Mouse (Mus musculus): Measurements from ENCODE around the gene H2-M1. TPM values are rescaled to one million over a fixed set of nuclear protein-coding genes. Genes with fewer than 3 reads are reported as not detected.

H2-M1 gene
- total RNA-seq (2014; rRNA removed), result not detected in 2 replicates
- polyA plus RNA-seq (2015; fragmentation: Nextera tagmentation; extraction: Ambion mirVana), result not detected in 2 replicates

- Histone ChIP-seq H3K27ac (no peak within 1 kb of the TSS), H3K4me2 (ENCODE audit: low read depth, low read length) (no peak within 1 kb of the TSS), H3K9ac (replicated peaks; ENCODE audit: low read length) (no peak within 1 kb of the TSS), H3K4me1 (ENCODE audit: insufficient read depth, low read length) (no peaks in the 10 kb centered on the region), H3K4me3 (ENCODE audit: low read length) (no peak within 1 kb of the TSS), H3K27me3 (ENCODE audit: insufficient read depth, low read length) (no peaks in the 10 kb centered on the region), H3K36me3 (ENCODE audit: insufficient read depth, low read length) (no peaks in the 10 kb centered on the region), H3K9me3 (ENCODE audit: low read length) (no peaks in the 10 kb centered on the region)
- 66% methylated on average over 3 of the region's 3 CpGs for WGBS
- ATAC-seq, result no peak
- no peak for DNase-seq (ENCODE audit: low spot score)
- no peak for TF ChIP-seq CTCF (IDR thresholded peaks at IDR 0.05; ENCODE audit: low read depth)
Measured at GRCm38 (mm10) chr17:36672119-36672518, at the start of gene H2-M1. H2-M1 (minus strand) TSS chr17:36672219.

- no peak for DNase-seq (ENCODE audit: low spot score)
- no peak for TF ChIP-seq CTCF (IDR thresholded peaks at IDR 0.05; ENCODE audit: low read depth)
- H3K27me3 ChIP-seq (ENCODE audit: insufficient read depth, low read length), result no peaks in the 10 kb centered on the region
- H3K9me3 ChIP-seq (ENCODE audit: low read length), result no peaks in the 10 kb centered on the region
- H3K27ac ChIP-seq, result no peak overlapping the region
- no peak overlapping the region for H3K4me2 ChIP-seq (ENCODE audit: low read depth, low read length)
- 79% methylated on average over 2 of the region's 2 CpGs for WGBS
- H3K36me3 ChIP-seq (ENCODE audit: insufficient read depth, low read length), result no peaks in the 10 kb centered on the region
- no peak overlapping the region for H3K4me3 ChIP-seq (ENCODE audit: low read length)
- H3K4me1 ChIP-seq (ENCODE audit: insufficient read depth, low read length), result no peaks in the 10 kb centered on the region
- no peak for ATAC-seq
- H3K9ac ChIP-seq (replicated peaks; ENCODE audit: low read length), result no peak overlapping the region
Measured at GRCm38 (mm10) chr17:36697693-36698092, 25.7 kb upstream of the H2-M1 start.

GRCm38 (mm10) chr17:36642566-36642965 is 29.5 kb downstream of the H2-M1 start, which contains the start of gene H2-M9:
H2-M9 (minus strand) TSS chr17:36642666.
- Histone ChIP-seq H3K4me1 (ENCODE audit: insufficient read depth, low read length) (no peaks in the 10 kb centered on the region), H3K4me3 (ENCODE audit: low read length) (no peak within 1 kb of the TSS), H3K27ac (no peak within 1 kb of the TSS), H3K4me2 (ENCODE audit: low read depth, low read length) (no peak within 1 kb of the TSS), H3K27me3 (ENCODE audit: insufficient read depth, low read length) (no peaks in the 10 kb centered on the region), H3K36me3 (ENCODE audit: insufficient read depth, low read length) (no peaks in the 10 kb centered on the region), H3K9me3 (ENCODE audit: low read length) (no peaks in the 10 kb centered on the region), H3K9ac (replicated peaks; ENCODE audit: low read length) (no peak within 1 kb of the TSS)
- 92% methylated on average over 3 of the region's 3 CpGs for WGBS
- DNase-seq (ENCODE audit: low spot score), result no peak
- no peak for TF ChIP-seq CTCF (IDR thresholded peaks at IDR 0.05; ENCODE audit: low read depth)
- ATAC-seq, result no peak

Other genes starting within 250 kb of the H2-M1 start
- not detected in 2 replicates for gene H2-M10.4, start 209.9 kb downstream of the H2-M1 start, total RNA-seq (2014; rRNA removed)
- gene H2-M10.4, start 209.9 kb downstream of the H2-M1 start, polyA plus RNA-seq (2015; fragmentation: Nextera tagmentation; extraction: Ambion mirVana), result not detected in 2 replicates
- not detected in 2 replicates for gene H2-M11, start 125.1 kb downstream of the H2-M1 start, total RNA-seq (2014; rRNA removed)
- gene H2-M11, start 125.1 kb downstream of the H2-M1 start, polyA plus RNA-seq (2015; fragmentation: Nextera tagmentation; extraction: Ambion mirVana), result not detected in 2 replicates
- gene H2-M9, start 29.6 kb downstream of the H2-M1 start, total RNA-seq (2014; rRNA removed), result not detected in 2 replicates
- gene H2-M9, start 29.6 kb downstream of the H2-M1 start, polyA plus RNA-seq (2015; fragmentation: Nextera tagmentation; extraction: Ambion mirVana), result not detected in 2 replicates
- not detected in 2 replicates for gene H2-M10.5, start 100.7 kb upstream of the H2-M1 start, total RNA-seq (2014; rRNA removed)
- gene H2-M10.5, start 100.7 kb upstream of the H2-M1 start, polyA plus RNA-seq (2015; fragmentation: Nextera tagmentation; extraction: Ambion mirVana), result not detected in 2 replicates
- gene H2-M10.6, start 140.0 kb upstream of the H2-M1 start, total RNA-seq (2014; rRNA removed), result not detected in 2 replicates
- gene H2-M10.6, start 140.0 kb upstream of the H2-M1 start, polyA plus RNA-seq (2015; fragmentation: Nextera tagmentation; extraction: Ambion mirVana), result not detected in 2 replicates
- 21.6 and 27.9 TPM in 2 replicates for gene Trim26, start 164.9 kb upstream of the H2-M1 start, total RNA-seq (2014; rRNA removed)
- gene Trim26, start 164.9 kb upstream of the H2-M1 start, polyA plus RNA-seq (2015; fragmentation: Nextera tagmentation; extraction: Ambion mirVana), result 46.7 and 50.6 TPM in 2 replicates
- gene Trim15, start 195.0 kb upstream of the H2-M1 start, total RNA-seq (2014; rRNA removed), result 0.47 TPM in 1 of 2 replicates, not detected in the other
- gene Trim15, start 195.0 kb upstream of the H2-M1 start, polyA plus RNA-seq (2015; fragmentation: Nextera tagmentation; extraction: Ambion mirVana), result 0.40 and 0.66 TPM in 2 replicates
- 0.11 TPM in 1 of 2 replicates, not detected in the other for gene Trim10, start 197.4 kb upstream of the H2-M1 start, total RNA-seq (2014; rRNA removed)
- gene Trim10, start 197.4 kb upstream of the H2-M1 start, polyA plus RNA-seq (2015; fragmentation: Nextera tagmentation; extraction: Ambion mirVana), result 0.19 and 0.23 TPM in 2 replicates
- not detected in 2 replicates for gene Trim40, start 217.9 kb upstream of the H2-M1 start, total RNA-seq (2014; rRNA removed)
- gene Trim40, start 217.9 kb upstream of the H2-M1 start, polyA plus RNA-seq (2015; fragmentation: Nextera tagmentation; extraction: Ambion mirVana), result 0.13 TPM in 1 of 2 replicates, not detected in the other
- not detected in 2 replicates for gene Trim31, start 225.9 kb upstream of the H2-M1 start, total RNA-seq (2014; rRNA removed)
- not detected in 2 replicates for gene Trim31, start 225.9 kb upstream of the H2-M1 start, polyA plus RNA-seq (2015; fragmentation: Nextera tagmentation; extraction: Ambion mirVana)